Mouse (Mus musculus) heart, embryonic 15.5 days (tissue): Measurements from ENCODE around the gene Gm29609. TPM values are rescaled to one million over a fixed set of nuclear protein-coding genes. Genes with fewer than 3 reads are reported as not detected.

Experiments used
- ATAC-seq: fragments of 200-750 bp; cut with Nextera tagmentation; replicated peaks from 2 replicates; pipeline ENCODE4 v1.8.0; 2017; ENCODE audit warnings: low read depth, moderate TSS enrichment; ENCODE audit not compliant: insufficient number of reproducible peaks, insufficient read depth, low FRiP score
- H3K27ac ChIP-seq: fragments of 300-500 bp; sonication (generic); 2 replicates; pipeline ENCODE4 v1.5.1; 2015; ENCODE audit warnings: mild to moderate bottlenecking, inconsistent platforms
- H3K27me3 ChIP-seq: fragments of 300-500 bp; sonication (generic); 2 replicates; pipeline ENCODE4 v1.6.1; 2015; ENCODE audit warnings: inconsistent platforms
- H3K36me3 ChIP-seq: fragments of 300-500 bp; sonication (generic); 2 replicates; pipeline ENCODE4 v1.6.1; 2015; ENCODE audit warnings: mild to moderate bottlenecking, inconsistent platforms
- H3K4me1 ChIP-seq: fragments of 300-500 bp; sonication (generic); replicated peaks from 2 replicates; pipeline ENCODE4 v1.6.1; 2015; ENCODE audit warnings: inconsistent platforms
- H3K4me2 ChIP-seq: fragments of 300-500 bp; sonication (generic); 2 replicates; pipeline ENCODE4 v1.6.1; 2015; ENCODE audit warnings: inconsistent platforms, mild to moderate bottlenecking, moderate library complexity
- H3K4me3 ChIP-seq: fragments of 300-500 bp; sonication (generic); 2 replicates; pipeline ENCODE4 v1.5.1; 2015; ENCODE audit warnings: mild to moderate bottlenecking, inconsistent platforms
- H3K9ac ChIP-seq: fragments of 300-500 bp; sonication (generic); 2 replicates; pipeline ENCODE4 v1.6.1; 2015; ENCODE audit warnings: mild to moderate bottlenecking, inconsistent platforms
- H3K9me3 ChIP-seq: fragments of 300-500 bp; sonication (generic); replicated peaks from 2 replicates; pipeline ENCODE4 v1.6.1; 2016; ENCODE audit warnings: inconsistent platforms
- WGBS: fragments of 180-500 bp; shearing (Covaris S2); methylation state at CpG from one replicate; pipeline ENCODE4 v1.1.7; 2015; ENCODE audit warnings: mixed read lengths; 5-methylcytosine and 5-hydroxymethylcytosine counted together
- polyA plus RNA-seq: library from polyadenylated mRNA; unstranded; fragments of >200 nt; fragmentation: Nextera tagmentation; extraction: Ambion mirVana; gene quantifications from 2 replicates; pipeline ENCODE4 v1.2.1, GENCODE M21; 2015

Gene Gm29609
- polyA plus RNA-seq, 1 experiment from 2014 or later: 0.63 TPM

DNA sequence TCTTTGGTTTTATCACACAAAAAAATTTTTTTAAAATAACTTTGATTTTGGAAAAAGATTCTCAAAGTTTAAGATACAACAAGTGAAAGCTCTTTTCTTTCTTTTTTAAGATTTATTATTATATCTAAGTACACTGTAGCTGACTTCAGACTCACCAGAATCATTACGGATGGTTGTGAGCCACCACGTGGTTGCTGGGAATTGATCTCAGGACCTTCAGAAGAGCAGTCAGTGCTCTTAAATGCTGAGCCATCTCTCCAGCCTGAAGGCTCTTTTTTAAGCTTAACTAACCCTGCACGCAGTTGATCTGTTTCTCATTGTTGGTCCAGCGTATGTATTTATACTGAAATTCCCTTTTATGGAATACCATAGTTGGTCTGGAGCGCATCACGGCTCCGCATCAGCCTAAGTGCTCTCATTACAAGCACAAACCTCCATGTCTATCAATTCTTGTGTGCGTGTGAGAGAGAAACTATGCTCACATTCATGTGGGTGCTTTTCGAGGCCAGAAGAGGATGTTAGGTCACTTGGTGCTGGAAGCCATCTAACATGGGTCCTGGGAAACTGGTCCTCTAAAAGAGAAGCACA, 1.6 kb upstream of the Gm29609 start:
- H3K9ac ChIP-seq: no peak overlapping the region
- H3K27ac ChIP-seq: no peak overlapping the region
- H3K27me3 ChIP-seq: no peaks in the 10 kb centered on the region
- H3K4me3 ChIP-seq: no peak overlapping the region
- no peaks in the 10 kb centered on the region for H3K9me3 ChIP-seq
- ATAC-seq: no peak
- H3K36me3 ChIP-seq: no peaks in the 10 kb centered on the region
- H3K4me1 ChIP-seq: peaks cover 12% of the 10 kb centered on the region
- no peak overlapping the region for H3K4me2 ChIP-seq
- 88% methylated on average over 9 of the region's 9 CpGs for WGBS

DNA sequence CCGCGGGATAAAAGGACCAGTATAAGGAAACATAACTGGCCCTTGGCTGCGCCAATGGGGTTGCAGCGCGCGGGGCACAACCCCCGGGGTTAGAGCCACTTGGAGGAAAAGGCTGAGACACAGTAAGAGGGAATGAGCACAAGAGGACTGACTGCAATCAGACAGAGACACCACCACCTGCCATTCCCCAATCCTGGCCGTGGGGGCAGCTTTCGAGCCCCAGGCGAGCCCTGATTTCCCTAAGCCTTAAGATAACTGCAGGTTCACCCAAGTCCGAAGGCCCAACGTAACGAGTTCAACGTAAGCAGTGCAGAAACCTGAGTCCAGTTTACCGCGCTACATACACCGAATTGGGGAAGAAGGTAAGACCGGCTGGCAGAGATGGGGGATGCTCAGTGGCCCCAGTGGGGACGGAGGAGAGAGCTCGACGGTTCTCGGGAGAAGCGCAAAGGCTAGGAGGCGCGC, 378 bp downstream of the Gm29609 start:
- ATAC-seq: peak; percentile 61
- Histone ChIP-seq H3K4me2 (peak overlapping the region; percentile 82), H3K36me3 (no peaks in the 10 kb centered on the region), H3K9me3 (no peaks in the 10 kb centered on the region), H3K27ac (peak overlapping the region; percentile 97), H3K4me3 (peak overlapping the region; percentile 84), H3K4me1 (peaks cover 12% of the 10 kb centered on the region), H3K9ac (peak overlapping the region; percentile 62), H3K27me3 (no peaks in the 10 kb centered on the region)
- WGBS: under 1% methylated on average over 25 of the region's 25 CpGs

DNA sequence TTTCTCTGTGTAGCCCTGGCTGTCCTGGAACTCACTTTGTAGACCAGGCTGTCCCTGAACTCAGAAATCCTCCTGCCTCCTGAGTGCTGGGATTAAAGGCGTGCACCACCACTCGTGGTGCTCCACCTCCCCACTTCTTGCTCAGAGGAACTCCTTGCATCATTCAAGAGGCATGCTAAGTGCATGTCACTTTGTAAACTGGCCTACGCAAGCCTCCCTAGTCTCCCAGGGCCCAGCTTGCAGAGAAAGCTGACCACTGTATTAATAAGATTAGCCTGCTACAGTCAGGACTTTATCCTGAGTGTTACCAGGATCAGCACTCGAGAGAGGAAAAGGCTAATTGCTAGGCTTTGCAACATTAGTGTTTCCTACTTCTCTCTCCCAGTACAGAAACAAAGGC, 11.1 kb downstream of the Gm29609 start:
- Histone ChIP-seq H3K9ac (no peak overlapping the region), H3K27ac (no peak overlapping the region), H3K27me3 (no peaks in the 10 kb centered on the region), H3K4me3 (no peak overlapping the region), H3K36me3 (peaks cover 94% of the 10 kb centered on the region), H3K4me1 (no peaks in the 10 kb centered on the region), H3K4me2 (no peak overlapping the region), H3K9me3 (no peaks in the 10 kb centered on the region)
- ATAC-seq: no peak
- 79% methylated on average over 4 of the region's 4 CpGs for WGBS

DNA sequence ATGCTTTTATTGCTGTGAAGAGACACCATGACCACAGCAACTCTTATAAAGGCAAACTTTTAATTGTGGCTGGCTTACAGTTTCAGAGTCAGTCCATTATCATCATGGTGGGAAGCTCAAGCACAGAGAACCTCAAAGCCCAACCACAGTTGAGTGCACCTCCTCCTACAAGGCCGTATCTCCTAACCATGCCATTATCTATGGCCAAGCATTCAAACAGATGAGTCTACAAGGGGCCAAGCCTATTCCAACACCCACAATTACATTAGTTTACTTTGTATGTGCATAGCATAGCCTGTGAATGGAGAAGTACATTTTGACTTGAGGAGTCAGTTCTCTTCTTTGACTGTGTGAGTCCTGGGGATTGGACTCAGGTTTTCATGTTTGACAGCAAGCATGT, 14.8 kb downstream of the Gm29609 start:
- H3K36me3 ChIP-seq: peaks cover 90% of the 10 kb centered on the region
- no peak overlapping the region for H3K4me3 ChIP-seq
- no peaks in the 10 kb centered on the region for H3K9me3 ChIP-seq
- no peak overlapping the region for H3K9ac ChIP-seq
- H3K4me1 ChIP-seq: no peaks in the 10 kb centered on the region
- no peaks in the 10 kb centered on the region for H3K27me3 ChIP-seq
- WGBS: 78% methylated on average over 1 of the region's 1 CpGs
- H3K4me2 ChIP-seq: no peak overlapping the region
- no peak for ATAC-seq
- H3K27ac ChIP-seq: no peak overlapping the region

DNA sequence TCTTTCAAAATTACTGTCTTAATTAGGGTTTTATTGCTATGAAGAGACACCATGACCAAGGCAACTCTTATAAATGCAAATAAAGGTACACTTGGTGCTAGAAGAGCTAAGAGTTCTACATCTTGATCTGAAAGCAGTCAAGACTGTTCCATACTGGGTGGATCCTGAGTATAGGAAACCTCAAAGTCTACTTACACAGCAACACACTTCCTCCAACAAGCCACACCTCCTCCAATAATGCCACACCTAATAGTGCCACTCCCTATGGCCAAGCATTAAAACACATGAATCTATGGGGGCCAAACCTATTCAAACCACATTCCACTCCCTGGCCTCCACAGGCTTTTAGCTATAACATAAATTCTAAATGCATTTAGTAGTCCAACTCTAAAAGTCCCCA, 17.2 kb downstream of the Gm29609 start:
- Histone ChIP-seq H3K36me3 (peaks cover 91% of the 10 kb centered on the region), H3K9ac (no peak overlapping the region), H3K4me2 (no peak overlapping the region), H3K4me3 (no peak overlapping the region), H3K4me1 (no peaks in the 10 kb centered on the region), H3K9me3 (no peaks in the 10 kb centered on the region), H3K27ac (no peak overlapping the region), H3K27me3 (no peaks in the 10 kb centered on the region)
- no peak for ATAC-seq

DNA sequence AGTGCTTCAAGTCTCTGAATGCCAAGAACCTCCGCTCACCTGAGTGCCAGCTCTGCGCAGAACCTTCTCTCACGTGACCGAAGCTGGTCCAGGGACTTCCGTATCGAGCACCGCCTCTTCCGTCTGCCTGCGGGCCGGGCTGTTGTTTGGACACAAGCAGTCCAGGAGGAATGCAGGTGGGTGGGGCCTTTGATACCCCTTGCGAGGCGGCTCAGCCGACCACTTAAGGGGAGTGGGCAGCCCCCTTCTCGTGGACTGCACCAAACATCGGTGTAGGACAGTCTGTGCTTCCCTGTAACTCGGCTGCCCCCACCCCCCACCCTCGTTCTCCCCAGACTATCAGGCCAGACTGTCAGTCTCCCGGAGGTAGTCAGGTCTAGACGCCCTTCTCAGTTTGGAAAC, 25.6 kb downstream of the Gm29609 start, which contains the start of gene Mpv17:
Gene Mpv17, minus strand, starts transcription at position 100 of the 402 bp plus-strand sequence.
- Histone ChIP-seq H3K4me1 (peaks cover 26% of the 10 kb centered on the region), H3K27ac (peak within 1 kb of the TSS; percentile 78), H3K9me3 (no peaks in the 10 kb centered on the region), H3K27me3 (no peaks in the 10 kb centered on the region), H3K4me3 (peak within 1 kb of the TSS; percentile 77), H3K9ac (peak within 1 kb of the TSS; percentile 68), H3K36me3 (peaks cover 37% of the 10 kb centered on the region), H3K4me2 (peak within 1 kb of the TSS; percentile 79)
- WGBS: under 1% methylated on average over 19 of the region's 19 CpGs
- peak; percentile 93 for ATAC-seq

DNA sequence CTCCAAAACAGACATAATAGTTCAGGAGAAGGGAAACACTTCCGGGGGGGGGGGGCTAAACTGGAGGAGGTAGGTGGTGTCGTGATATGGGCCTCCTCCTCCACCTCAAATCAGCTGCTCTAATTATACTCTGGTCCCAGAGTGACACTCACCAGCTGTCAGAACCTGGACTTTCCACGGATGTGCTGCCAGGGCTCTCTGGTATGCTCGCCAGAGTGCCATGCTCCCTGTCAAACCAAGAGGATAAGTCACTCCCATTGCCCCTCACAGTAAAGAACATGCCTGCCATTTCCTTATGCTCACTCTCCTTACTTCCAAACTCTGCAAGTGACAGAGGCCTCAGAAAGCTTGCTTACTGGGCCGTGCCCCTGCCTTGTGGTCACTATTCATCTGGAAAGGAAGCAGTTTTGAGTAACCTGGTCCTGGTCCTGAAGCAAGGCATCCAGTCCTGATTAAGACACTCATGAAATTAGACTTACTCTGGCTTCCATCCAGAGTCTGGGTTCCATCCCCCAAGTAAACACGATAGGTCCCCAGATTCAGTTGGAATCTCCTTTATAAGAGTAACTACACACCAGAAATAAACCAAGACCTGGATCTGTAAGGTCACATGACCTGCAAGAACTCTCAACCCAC, 26.1 kb downstream of the Gm29609 start:
- Histone ChIP-seq H3K9me3 (no peaks in the 10 kb centered on the region), H3K4me2 (peak overlapping the region; percentile 79), H3K27me3 (no peaks in the 10 kb centered on the region), H3K4me3 (peak overlapping the region; percentile 77), H3K27ac (peak overlapping the region; percentile 78), H3K4me1 (peaks cover 26% of the 10 kb centered on the region), H3K36me3 (peaks cover 32% of the 10 kb centered on the region), H3K9ac (peak overlapping the region; percentile 68)
- ATAC-seq: 0 out of 2 replicates have a peak, but pooled peaks have one; percentile 12
- 29% methylated on average over 6 of the region's 6 CpGs for WGBS

DNA sequence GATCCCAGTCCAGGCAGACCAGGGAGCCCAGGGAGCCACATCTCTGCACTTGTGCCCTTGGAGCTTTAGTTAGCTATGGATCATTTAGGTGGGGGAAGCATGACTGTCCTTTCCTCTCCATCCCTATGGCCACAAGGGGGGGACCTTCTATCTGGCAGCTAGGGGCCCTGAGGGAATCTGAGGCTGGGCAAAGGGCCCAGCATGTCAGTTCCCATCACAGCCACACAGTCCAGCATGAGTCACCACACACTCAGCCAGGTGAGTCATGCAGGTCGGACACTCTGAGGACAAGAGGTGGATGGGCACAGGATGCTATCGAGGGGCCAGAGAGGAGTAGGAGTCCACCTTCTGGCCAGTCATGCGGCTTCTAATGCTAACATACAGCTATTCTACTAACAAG, 28.0 kb downstream of the Gm29609 start:
- ATAC-seq: no peak
- H3K4me2 ChIP-seq: no peak overlapping the region

DNA sequence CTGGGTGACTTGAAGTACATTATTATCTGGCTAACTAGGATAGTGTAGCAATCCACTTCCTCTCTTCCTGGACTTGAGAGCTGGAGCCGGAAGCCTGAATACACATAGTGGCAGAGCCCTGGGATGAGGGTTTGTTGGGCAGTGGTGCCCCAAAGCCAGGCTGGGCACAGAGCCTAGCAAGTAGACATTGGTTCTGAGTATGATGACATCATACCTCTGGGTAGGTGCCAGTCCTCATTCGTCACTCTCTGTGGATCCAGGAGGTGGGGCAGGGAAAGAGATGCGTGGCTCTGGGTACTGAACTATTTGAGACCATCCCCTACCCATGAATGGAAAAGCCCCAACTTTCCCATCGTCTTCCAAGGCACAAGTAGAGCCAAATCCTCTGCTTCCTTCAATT, 29.9 kb downstream of the Gm29609 start:
- ATAC-seq: no peak
- Histone ChIP-seq H3K27me3 (no peaks in the 10 kb centered on the region), H3K27ac (no peak overlapping the region), H3K4me1 (peaks cover 25% of the 10 kb centered on the region), H3K36me3 (peaks cover 7% of the 10 kb centered on the region), H3K4me3 (no peak overlapping the region), H3K9me3 (no peaks in the 10 kb centered on the region), H3K9ac (no peak overlapping the region), H3K4me2 (no peak overlapping the region)
- WGBS: 77% methylated on average over 4 of the region's 4 CpGs

More for the DNA sequence above, 28.0 kb downstream of the Gm29609 start:
- peaks cover 13% of the 10 kb centered on the region for H3K36me3 ChIP-seq
- peaks cover 26% of the 10 kb centered on the region for H3K4me1 ChIP-seq
- 62% methylated on average over 3 of the region's 3 CpGs for WGBS
- no peak overlapping the region for H3K4me3 ChIP-seq
- H3K9ac ChIP-seq: no peak overlapping the region
- no peaks in the 10 kb centered on the region for H3K27me3 ChIP-seq
- H3K27ac ChIP-seq: no peak overlapping the region
- no peaks in the 10 kb centered on the region for H3K9me3 ChIP-seq

DNA sequence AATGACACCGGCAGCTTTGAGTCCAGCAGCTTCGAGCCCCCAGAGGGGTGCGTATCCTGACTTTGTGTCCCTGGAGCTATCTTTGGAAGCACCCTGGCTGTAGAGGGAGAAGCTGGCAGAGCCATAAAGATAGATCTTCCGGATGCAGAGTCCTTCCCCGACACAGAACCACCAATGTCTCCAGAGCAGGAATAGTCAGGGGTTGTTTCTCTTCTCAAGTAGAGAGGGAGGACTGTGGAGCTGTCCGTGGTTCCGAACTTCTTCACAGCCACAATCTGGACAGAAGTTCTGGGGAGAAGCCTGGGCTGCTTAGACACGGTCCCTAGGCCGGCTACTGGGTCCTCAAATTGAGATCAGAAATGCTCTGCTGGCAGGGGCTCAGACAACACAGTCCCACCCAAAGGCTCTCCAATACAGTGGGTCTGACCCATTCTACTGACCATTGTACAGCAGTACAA, 40.7 kb downstream of the Gm29609 start:
- Histone ChIP-seq H3K9me3 (no peaks in the 10 kb centered on the region), H3K27me3 (peaks cover 60% of the 10 kb centered on the region), H3K36me3 (peaks cover 11% of the 10 kb centered on the region), H3K27ac (no peak overlapping the region), H3K4me3 (peak overlapping the region; percentile 31), H3K4me2 (peak overlapping the region; percentile 57), H3K4me1 (peaks cover 25% of the 10 kb centered on the region), H3K9ac (no peak overlapping the region)
- ATAC-seq: no peak; the same call in 1 of the 2 replicates
- 7% methylated on average over 9 of the region's 9 CpGs for WGBS

DNA sequence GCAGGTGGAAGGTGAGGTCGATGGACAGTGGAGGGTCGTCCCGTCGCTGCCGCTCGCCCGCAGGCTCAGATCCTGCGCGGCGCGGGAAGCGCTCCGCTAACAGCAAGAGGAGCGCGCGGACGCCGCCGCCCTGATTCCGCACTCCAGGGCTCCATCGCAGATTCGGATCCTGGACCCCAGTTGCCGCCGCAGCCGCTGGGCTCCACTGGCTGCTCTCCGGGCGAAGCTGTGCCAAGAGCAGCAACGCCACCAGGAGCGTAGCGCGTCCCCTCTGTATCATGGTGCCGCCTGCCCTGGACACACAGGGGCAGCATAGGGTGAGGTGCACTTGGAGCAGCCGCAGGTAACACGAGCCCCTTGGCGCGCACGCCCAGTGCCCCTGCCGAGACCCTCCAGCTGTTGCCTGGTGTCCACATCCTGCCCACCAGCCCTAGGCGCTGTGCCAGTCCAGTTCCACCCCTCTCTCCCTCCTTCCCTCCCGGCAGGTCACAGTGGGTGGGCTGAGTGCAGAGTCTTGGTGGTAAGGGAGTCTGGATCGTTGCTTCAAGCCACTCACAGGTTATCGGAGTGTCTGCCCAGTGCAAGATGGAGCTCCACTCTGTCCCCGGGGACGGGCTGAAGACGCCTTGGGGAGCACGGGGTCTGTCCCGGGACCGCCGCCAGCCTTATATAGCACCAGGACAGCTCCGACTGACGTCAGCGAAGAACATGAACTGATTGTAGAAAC, 41.3 kb downstream of the Gm29609 start, which contains the start of gene Ucn:
Gene Ucn, minus strand, starts transcription at position 589 of the 727 bp plus-strand sequence.
- H3K27ac ChIP-seq: no peak within 1 kb of the TSS
- peaks cover 25% of the 10 kb centered on the region for H3K4me1 ChIP-seq
- H3K9ac ChIP-seq: no peak within 1 kb of the TSS
- no peak; the same call in 1 of the 2 replicates for ATAC-seq
- H3K36me3 ChIP-seq: peaks cover 9% of the 10 kb centered on the region
- peak within 1 kb of the TSS; percentile 31 for H3K4me3 ChIP-seq
- peak within 1 kb of the TSS; percentile 57 for H3K4me2 ChIP-seq
- H3K27me3 ChIP-seq: peaks cover 64% of the 10 kb centered on the region
- 2% methylated on average over 52 of the region's 52 CpGs for WGBS
- H3K9me3 ChIP-seq: no peaks in the 10 kb centered on the region
